Mouse (Mus musculus) liver, embryonic 16.5 days (tissue): ENCODE data around the gene Tm6sf2. TPM values are rescaled to one million over a fixed set of nuclear protein-coding genes. Genes with fewer than 3 reads are reported as not detected.

ENCODE experiments used
- ATAC-seq: fragments of 200-750 bp; cut with Nextera tagmentation; 2 replicates; pipeline ENCODE4 v1.8.0; 2017; ENCODE audit warnings: low read depth, mild to moderate bottlenecking, moderate number of reproducible peaks, moderate library complexity
- H3K27ac ChIP-seq: fragments of 300-500 bp; sonication (generic); 2 replicates; pipeline ENCODE4 v1.5.1; 2014; ENCODE audit warnings: mild to moderate bottlenecking, low read length
- H3K27me3 ChIP-seq: fragments of 300-500 bp; sonication (generic); 2 replicates; pipeline ENCODE4 v1.6.1; 2014; ENCODE audit warnings: low read depth, low read length, mixed read lengths; ENCODE audit not compliant: control insufficient read depth, insufficient read depth
- H3K36me3 ChIP-seq: fragments of 300-500 bp; sonication (generic); 2 replicates; pipeline ENCODE4 v1.6.1; 2014; ENCODE audit warnings: mild to moderate bottlenecking; ENCODE audit not compliant: control insufficient read depth, insufficient read depth
- H3K4me1 ChIP-seq: fragments of 300-500 bp; sonication (generic); 2 replicates; pipeline ENCODE4 v1.6.1; 2014; ENCODE audit warnings: low read depth, low read length, mixed read lengths; ENCODE audit not compliant: control insufficient read depth
- H3K4me2 ChIP-seq: fragments of 300-500 bp; sonication (generic); 2 replicates; pipeline ENCODE4 v1.6.1; 2014; ENCODE audit warnings: low read depth, low read length, mixed read lengths
- H3K4me3 ChIP-seq: fragments of 300-500 bp; sonication (generic); 2 replicates; pipeline ENCODE4 v1.5.1; 2014; ENCODE audit warnings: low read depth, mild to moderate bottlenecking, low read length
- H3K9ac ChIP-seq: fragments of 300-500 bp; sonication (generic); 2 replicates; pipeline ENCODE4 v1.6.1; 2014; ENCODE audit warnings: low read depth, low read length
- H3K9me3 ChIP-seq: fragments of 300-500 bp; sonication (generic); replicated peaks from 2 replicates; pipeline ENCODE4 v1.6.1; 2016; ENCODE audit warnings: low read length; ENCODE audit not compliant: control insufficient read depth
- WGBS: fragments of 180-500 bp; shearing (Covaris S2); extraction: QIAGEN DNeasy Blood & Tissue Kit; methylation state at CpG from one replicate; pipeline ENCODE4 v1.1.7; 2014; ENCODE audit not compliant: insufficient replicate concordance; 5-methylcytosine and 5-hydroxymethylcytosine counted together
- polyA plus RNA-seq: library from polyadenylated mRNA; unstranded; fragments of >200 nt; fragmentation: Nextera tagmentation; extraction: Ambion mirVana; gene quantifications from 2 replicates; pipeline ENCODE4 v1.2.1, GENCODE M21; 2015

Tm6sf2 gene
- polyA plus RNA-seq, 1 experiment from 2014 or later, result 3.0 TPM

DNA sequence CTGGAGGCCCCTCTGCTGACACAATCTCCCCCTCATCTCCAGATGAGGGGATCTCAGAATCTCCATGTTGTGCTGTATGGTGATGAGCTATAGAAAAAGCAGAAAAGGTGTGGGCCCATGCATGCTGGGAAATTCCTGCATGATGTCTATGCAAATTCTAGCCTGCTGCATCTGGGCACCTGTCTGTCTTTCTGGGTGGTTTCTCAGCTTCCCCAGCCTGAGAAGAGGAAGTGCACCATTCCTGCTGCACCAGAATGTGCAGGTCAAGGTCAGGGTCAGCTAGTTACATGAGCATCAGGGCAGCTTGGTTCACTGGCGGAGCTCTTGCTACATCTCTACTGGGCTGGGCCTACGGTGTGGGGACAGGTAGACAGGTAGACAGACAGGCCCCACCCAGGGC lies 37.7 kb downstream of the Tm6sf2 start:
- Histone ChIP-seq H3K27me3 (peaks cover 49% of the 10 kb centered on the region), H3K4me2 (no peak overlapping the region)
- WGBS, result 59% methylated on average over 2 of the region's 2 CpGs

DNA sequence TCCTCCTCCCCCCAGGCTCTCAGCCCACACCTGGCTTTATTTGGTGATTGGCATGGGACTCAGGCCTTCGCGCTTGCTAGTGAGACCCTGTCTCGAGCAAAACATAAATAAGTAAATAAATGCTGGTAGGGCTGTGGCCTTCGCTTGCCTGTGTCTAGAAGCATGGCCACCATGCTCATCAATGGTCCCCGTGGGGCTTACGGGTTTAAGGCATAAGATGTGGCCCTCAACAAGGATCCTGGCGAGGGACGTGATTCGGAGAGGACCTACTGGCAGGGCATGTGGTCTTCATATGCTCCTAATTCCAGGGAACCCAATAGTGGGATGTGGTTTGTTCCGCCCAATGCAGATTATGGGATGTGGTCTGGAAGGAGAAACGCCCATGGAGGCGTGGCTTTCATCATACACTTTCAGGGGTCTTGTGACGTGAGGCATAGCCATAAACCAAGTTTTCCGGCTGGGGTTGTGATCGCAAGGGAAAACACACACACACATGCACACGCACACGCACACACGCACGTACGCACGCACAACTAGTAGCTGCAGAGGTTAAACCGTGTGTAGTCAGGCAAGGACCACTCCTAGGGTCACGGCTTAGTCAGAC lies 38.6 kb downstream of the Tm6sf2 start:
- Histone ChIP-seq H3K27ac (no peak overlapping the region), H3K4me1 (no peaks in the 10 kb centered on the region), H3K27me3 (peaks cover 52% of the 10 kb centered on the region), H3K4me2 (no peak overlapping the region), H3K9ac (no peak overlapping the region), H3K4me3 (no peak overlapping the region), H3K36me3 (no peaks in the 10 kb centered on the region), H3K9me3 (no peaks in the 10 kb centered on the region)
- WGBS, result 37% methylated on average over 23 of the region's 23 CpGs
- ATAC-seq, result no peak

More for the DNA sequence above, 37.7 kb downstream of the Tm6sf2 start:
- no peak overlapping the region for H3K9ac ChIP-seq
- H3K4me3 ChIP-seq, result no peak overlapping the region
- H3K4me1 ChIP-seq, result no peaks in the 10 kb centered on the region
- no peak overlapping the region for H3K27ac ChIP-seq
- ATAC-seq, result no peak
- no peaks in the 10 kb centered on the region for H3K36me3 ChIP-seq
- H3K9me3 ChIP-seq, result no peaks in the 10 kb centered on the region

DNA sequence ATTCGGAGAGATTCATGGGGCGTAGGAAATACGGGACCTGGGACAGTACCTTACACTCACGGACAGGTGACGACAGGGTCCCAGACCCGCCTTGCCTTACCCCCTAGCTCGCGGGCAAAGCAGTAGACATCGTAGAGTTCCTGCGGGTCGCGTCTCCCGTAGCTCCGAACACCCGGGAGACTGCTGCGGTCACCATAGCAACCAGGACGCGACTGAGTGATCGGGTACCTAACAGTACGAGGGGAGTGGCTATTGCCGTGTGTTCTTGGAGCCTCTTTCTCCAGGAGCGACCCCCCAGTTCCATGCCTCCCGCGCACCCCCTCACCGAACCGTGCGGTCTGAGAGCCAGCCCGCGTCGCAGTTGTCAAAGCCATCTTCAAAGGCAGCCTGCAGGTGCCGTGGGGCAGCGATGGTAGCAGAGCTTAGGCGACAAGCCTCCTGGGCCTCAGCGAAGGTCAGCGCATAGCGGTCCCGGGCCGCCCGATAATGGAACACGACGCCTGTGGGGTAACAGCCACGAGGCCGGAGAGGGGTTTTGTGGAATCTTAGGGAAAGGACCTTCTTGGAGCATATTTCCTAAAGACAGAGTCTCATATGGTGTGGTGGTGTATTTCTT lies 39.8 kb downstream of the Tm6sf2 start:
- Histone ChIP-seq H3K9ac (no peak overlapping the region), H3K4me2 (no peak overlapping the region), H3K36me3 (no peaks in the 10 kb centered on the region), H3K27me3 (peaks cover 60% of the 10 kb centered on the region), H3K4me1 (no peaks in the 10 kb centered on the region), H3K27ac (no peak overlapping the region), H3K4me3 (no peak overlapping the region), H3K9me3 (no peaks in the 10 kb centered on the region)
- no peak for ATAC-seq
- WGBS, result 9% methylated on average over 43 of the region's 43 CpGs

DNA sequence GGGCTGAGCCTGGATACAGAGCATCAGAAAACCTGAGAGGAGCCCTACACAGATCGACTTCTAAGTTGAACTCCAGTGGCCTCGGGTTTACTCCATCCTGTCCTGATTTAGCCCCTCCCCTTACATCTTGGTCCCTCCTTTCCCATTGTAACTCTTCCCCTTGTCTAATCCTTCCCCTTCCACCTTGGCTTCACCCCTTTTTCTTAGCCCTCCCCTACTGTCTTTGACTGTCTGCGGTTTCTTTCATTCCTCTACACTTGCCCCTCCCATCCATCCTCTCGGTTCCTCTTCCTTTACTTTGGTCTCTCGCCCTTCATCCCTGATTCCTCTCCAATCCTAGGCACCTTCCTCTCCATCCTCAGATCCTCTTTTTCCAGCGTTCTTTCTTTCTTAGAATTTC lies 41.8 kb downstream of the Tm6sf2 start:
- Histone ChIP-seq H3K27me3 (peaks cover 80% of the 10 kb centered on the region), H3K27ac (no peak overlapping the region), H3K9ac (no peak overlapping the region), H3K9me3 (no peaks in the 10 kb centered on the region), H3K4me1 (no peaks in the 10 kb centered on the region), H3K36me3 (no peaks in the 10 kb centered on the region), H3K4me2 (no peak overlapping the region), H3K4me3 (no peak overlapping the region)
- no peak for ATAC-seq
- WGBS, result 15% methylated on average over 6 of the region's 6 CpGs

DNA sequence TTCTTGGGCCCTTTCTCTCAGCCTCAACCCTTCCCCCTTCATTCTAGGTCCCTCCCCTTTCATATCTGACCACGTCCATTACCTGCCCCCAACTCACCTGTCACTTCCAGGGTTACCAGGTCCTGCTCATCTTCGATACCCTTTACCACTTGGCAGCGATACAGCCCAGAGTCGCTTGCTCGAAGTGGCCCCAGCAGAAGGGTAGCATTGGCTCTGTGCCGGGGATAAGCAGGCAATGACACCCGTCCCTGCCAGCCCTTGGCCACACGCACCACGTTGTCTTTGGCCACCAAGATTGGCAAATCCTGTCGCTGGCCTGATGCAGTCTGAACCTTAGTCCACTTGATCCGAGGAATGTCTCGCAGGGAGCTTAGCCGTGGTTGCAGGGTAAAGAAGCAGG lies 42.2 kb downstream of the Tm6sf2 start:
- no peaks in the 10 kb centered on the region for H3K36me3 ChIP-seq
- H3K4me2 ChIP-seq, result no peak overlapping the region
- H3K4me1 ChIP-seq, result no peaks in the 10 kb centered on the region
- no peak overlapping the region for H3K9ac ChIP-seq
- H3K4me3 ChIP-seq, result no peak overlapping the region
- no peak overlapping the region for H3K27ac ChIP-seq
- H3K27me3 ChIP-seq, result peaks cover 84% of the 10 kb centered on the region
- 54% methylated on average over 13 of the region's 13 CpGs for WGBS
- ATAC-seq, result no peak
- H3K9me3 ChIP-seq, result no peaks in the 10 kb centered on the region

DNA sequence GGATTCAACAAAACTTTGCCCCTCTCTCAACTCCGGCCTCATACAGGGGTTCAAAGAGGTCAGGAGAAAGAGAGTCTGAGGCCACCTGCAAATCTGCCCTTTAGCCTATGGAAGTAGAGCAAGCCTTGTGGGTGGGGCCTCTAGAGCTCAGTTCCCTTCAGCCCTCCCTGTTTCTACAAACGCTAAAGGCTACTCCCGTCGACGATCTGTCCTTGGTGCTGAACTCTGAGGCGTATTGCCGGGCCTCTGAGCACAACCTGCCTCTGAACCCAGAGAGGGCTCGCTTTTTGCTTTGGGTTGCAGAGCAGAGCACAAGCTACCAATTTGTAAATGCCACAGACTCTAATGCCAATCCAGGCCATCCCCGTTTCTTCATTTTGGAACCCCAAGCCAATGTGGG lies 44.9 kb downstream of the Tm6sf2 start:
- Histone ChIP-seq H3K27ac (no peak overlapping the region), H3K27me3 (peaks cover 84% of the 10 kb centered on the region), H3K4me1 (no peaks in the 10 kb centered on the region), H3K9me3 (no peaks in the 10 kb centered on the region), H3K36me3 (no peaks in the 10 kb centered on the region), H3K4me3 (no peak overlapping the region), H3K9ac (no peak overlapping the region), H3K4me2 (no peak overlapping the region)
- ATAC-seq, result no peak
- 6% methylated on average over 9 of the region's 9 CpGs for whole genome bisulfite sequencing

DNA sequence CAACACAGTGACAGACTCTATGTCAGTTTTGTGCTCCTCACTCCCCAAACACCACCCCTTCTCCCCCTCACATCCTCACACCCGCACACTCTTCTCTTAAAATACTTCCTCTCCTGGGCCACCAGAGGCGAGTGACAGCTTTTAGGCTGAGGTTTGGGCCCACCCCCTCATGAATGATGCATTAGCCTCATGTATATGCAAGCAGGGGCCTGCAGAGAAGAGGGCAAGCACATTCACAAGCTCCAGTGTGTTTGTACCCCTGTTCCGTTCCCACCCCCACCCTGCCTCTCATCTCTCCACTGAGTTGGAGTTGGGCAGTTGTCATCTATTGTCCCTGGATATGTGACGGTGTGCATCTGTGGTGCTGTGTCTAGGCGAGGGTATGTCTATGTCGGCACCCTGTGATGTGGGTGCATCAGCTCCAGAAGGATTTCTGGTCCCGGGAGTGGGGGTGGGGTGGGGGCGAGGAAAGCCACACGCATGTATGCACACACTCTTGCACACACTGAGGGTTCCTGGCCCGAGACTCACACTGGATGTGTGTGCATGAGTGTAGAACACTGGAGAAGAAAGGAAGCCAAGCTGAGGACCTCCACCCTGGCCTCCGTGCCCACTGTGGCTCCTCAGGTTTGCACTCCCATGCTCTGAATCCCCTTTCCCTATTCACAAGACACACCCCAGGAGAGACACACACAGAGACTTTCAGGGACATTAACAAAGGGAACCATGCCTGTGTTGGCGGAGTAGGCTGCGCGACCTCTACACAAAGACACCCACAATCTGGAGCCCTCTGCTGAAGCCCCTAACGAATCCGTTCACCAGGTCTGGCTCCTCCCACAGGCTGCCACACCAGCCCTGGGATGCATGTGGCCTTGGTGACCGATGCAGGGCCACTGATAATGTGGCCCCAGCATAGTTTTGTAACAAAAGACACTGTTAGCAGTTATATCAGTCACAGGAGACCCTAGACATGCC lies 46.3 kb downstream of the Tm6sf2 start:
- no peak overlapping the region for H3K27ac ChIP-seq
- H3K4me2 ChIP-seq, result no peak overlapping the region
- no peaks in the 10 kb centered on the region for H3K36me3 ChIP-seq
- H3K9ac ChIP-seq, result no peak overlapping the region
- H3K4me3 ChIP-seq, result no peak overlapping the region
- no peaks in the 10 kb centered on the region for H3K4me1 ChIP-seq
- no peak for ATAC-seq
- 10% methylated on average over 17 of the region's 17 CpGs for WGBS
- no peaks in the 10 kb centered on the region for H3K9me3 ChIP-seq
- H3K27me3 ChIP-seq, result peaks cover 77% of the 10 kb centered on the region

DNA sequence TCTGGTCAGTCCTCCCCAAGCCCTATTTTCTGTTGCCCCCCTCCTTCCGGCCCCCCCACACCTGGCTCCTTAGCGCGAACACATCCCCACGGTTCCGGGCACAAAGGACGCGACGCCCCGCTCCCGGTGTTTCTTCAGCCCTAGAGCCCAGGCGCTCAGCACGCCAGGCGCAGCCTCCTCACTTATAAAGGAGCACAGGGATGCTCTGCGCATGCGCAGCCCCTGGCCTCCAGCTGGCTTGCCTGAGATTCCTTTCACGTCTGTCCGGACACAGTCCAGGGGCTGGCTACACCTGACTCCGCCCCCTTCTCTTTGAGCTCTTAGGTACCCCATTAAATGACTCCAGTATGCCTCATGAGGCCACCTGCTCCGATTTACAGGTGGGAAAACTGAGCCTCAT lies 47.9 kb downstream of the Tm6sf2 start, which contains the start of gene Ncan:
Gene Ncan, minus strand, starts transcription at position 207 of the 400 bp plus-strand sequence.
- no peaks in the 10 kb centered on the region for H3K36me3 ChIP-seq
- ATAC-seq, result no peak
- H3K27ac ChIP-seq, result no peak within 1 kb of the TSS
- 2% methylated on average over 19 of the region's 19 CpGs for WGBS
- no peak within 1 kb of the TSS for H3K4me3 ChIP-seq
- H3K4me1 ChIP-seq, result no peaks in the 10 kb centered on the region
- H3K4me2 ChIP-seq, result no peak within 1 kb of the TSS
- peaks cover 67% of the 10 kb centered on the region for H3K27me3 ChIP-seq
- no peak within 1 kb of the TSS for H3K9ac ChIP-seq
- H3K9me3 ChIP-seq, result no peaks in the 10 kb centered on the region

DNA sequence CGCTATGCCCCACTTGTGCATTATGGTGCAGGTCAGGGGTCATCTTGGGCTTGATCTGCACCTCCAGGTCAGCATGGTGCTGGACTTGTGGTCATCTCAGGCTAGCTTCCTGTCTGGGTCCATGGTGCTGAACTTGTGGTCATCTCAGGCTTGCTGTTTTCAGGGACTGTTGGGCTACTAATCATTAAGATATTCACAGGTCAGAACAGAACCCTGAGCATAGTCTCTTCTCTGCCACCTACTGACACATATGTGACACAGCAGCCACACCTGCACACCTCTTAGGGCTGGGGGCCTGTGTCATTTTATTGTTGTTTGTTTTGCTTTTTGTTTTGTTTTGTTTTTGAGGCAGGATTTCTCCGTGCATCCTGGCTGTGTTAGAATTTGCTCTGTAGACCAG lies 50.1 kb downstream of the Tm6sf2 start:
- 45% methylated on average over 2 of the region's 2 CpGs for WGBS
- Histone ChIP-seq H3K9ac (no peak overlapping the region), H3K27me3 (peaks cover 53% of the 10 kb centered on the region), H3K4me1 (no peaks in the 10 kb centered on the region), H3K4me3 (no peak overlapping the region), H3K36me3 (no peaks in the 10 kb centered on the region), H3K4me2 (no peak overlapping the region), H3K27ac (no peak overlapping the region), H3K9me3 (no peaks in the 10 kb centered on the region)
- ATAC-seq, result no peak
